Mouse (Mus musculus) testis, adult 2 months (tissue): ENCODE measurements at regions not wholly inside any gene's neighbourhood (a gene's known extent, or its start where the extent isn't known, plus 50 kb on each side); places are given as distances from the start of the nearest gene placed in this dataset.

Source experiments
- H3K27ac ChIP-seq: fragments of 200-500 bp; 2 replicates; pipeline ENCODE4 v1.5.1; 2012; ENCODE audit warnings: low read depth, low read length; ENCODE audit not compliant: control insufficient read depth, insufficient read depth
- H3K27me3 ChIP-seq: fragments of 200-500 bp; 2 replicates; pipeline ENCODE4 v1.6.1; 2012; ENCODE audit warnings: mild to moderate bottlenecking, low read length, moderate library complexity; ENCODE audit not compliant: control insufficient read depth, insufficient read depth
- H3K36me3 ChIP-seq: fragments of 200-500 bp; 2 replicates; pipeline ENCODE4 v1.6.1; 2012; ENCODE audit warnings: mild to moderate bottlenecking, low read length; ENCODE audit not compliant: control insufficient read depth, insufficient read depth
- H3K4me1 ChIP-seq: fragments of 200-500 bp; 2 replicates; pipeline ENCODE4 v1.6.1; 2012; ENCODE audit warnings: low read length; ENCODE audit not compliant: control insufficient read depth, insufficient read depth
- H3K4me3 ChIP-seq: fragments of 200-500 bp; 2 replicates; pipeline ENCODE4 v1.5.1; 2012; ENCODE audit warnings: low read depth, mild to moderate bottlenecking, low read length, moderate library complexity, mixed read lengths; ENCODE audit not compliant: control insufficient read depth
- CTCF ChIP-seq: fragments of 200-500 bp; IDR thresholded peaks from 2 replicates; pipeline ENCODE4 v1.5.1; 2012; ENCODE audit warnings: low read depth, mild to moderate bottlenecking, inconsistent platforms, low read length, moderate library complexity; ENCODE audit not compliant: control insufficient read depth, insufficient read depth, insufficient replicate concordance
- POLR2A ChIP-seq: fragments of 200-500 bp; IDR thresholded peaks from 2 replicates; pipeline ENCODE4 v1.6.1; 2012; ENCODE audit warnings: low read depth, mild to moderate bottlenecking, inconsistent platforms, low read length, moderate library complexity; ENCODE audit not compliant: control insufficient read depth

- Histone ChIP-seq H3K27ac (no peak overlapping the region), H3K36me3 (no peaks in the 10 kb centered on the region)
These were observed 82.3 kb upstream of the Ubl3 start for GRCm38 (mm10) chr5:148634919-148635356.

GRCm38 (mm10) chr5:148633999-148634398 is 81.4 kb upstream of the Ubl3 start:
- TF ChIP-seq POLR2A (no peak), CTCF (no peak)
- Histone ChIP-seq H3K4me3 (peak overlapping the region; percentile 73), H3K27ac (no peak overlapping the region), H3K27me3 (no peaks in the 10 kb centered on the region), H3K4me1 (peaks cover 11% of the 10 kb centered on the region), H3K36me3 (no peaks in the 10 kb centered on the region)

More at GRCm38 (mm10) chr5:148634919-148635356, 82.3 kb upstream of the Ubl3 start:
- Histone ChIP-seq H3K4me1 (peaks cover 8% of the 10 kb centered on the region), H3K4me3 (peak overlapping the region; percentile 73), H3K27me3 (no peaks in the 10 kb centered on the region)
- no peak for TF ChIP-seq POLR2A
- no peak for TF ChIP-seq CTCF

- Histone ChIP-seq H3K4me3 (peak overlapping the region; percentile 57), H3K36me3 (no peaks in the 10 kb centered on the region), H3K4me1 (peaks cover 11% of the 10 kb centered on the region), H3K27ac (no peak overlapping the region), H3K27me3 (no peaks in the 10 kb centered on the region)
- TF ChIP-seq CTCF = no peak
- no peak for TF ChIP-seq POLR2A
These were observed 80.7 kb upstream of the Ubl3 start for GRCm38 (mm10) chr5:148633331-148633730.

DNA sequence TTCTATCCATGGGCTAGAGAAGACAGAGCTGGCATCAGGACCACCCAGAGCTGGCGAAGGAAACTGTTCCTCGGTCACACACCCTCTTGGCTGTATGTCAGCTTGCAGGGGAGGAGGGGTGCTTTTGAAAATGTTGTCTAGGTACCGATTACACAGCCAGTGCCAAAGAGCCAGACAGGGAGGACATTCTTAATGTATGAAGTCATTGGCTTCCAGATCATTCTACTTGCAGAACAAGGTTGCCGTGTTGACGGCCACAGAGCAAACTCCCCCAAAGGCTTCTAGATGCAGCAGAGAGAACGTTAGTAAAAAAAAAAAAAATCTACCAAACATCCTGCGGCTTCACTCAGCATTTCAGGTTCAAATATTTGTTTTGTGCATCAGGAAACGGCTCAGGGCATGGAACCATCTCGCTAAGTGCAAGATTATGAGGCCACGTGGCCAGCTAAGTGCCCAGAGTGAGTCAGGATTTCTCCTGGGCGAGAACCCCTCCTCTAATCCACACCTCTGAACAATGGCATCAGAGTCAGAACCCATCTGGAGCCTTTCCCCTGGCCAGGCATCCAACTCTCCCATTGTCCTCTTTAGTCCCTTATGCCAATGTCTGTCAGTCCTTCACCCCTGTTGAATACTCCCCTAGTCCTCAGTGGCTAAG is 80.1 kb upstream of the Ubl3 start:
- Histone ChIP-seq H3K4me3 (peak overlapping the region; percentile 57), H3K36me3 (no peaks in the 10 kb centered on the region), H3K27ac (no peak overlapping the region), H3K4me1 (peaks cover 11% of the 10 kb centered on the region), H3K27me3 (no peaks in the 10 kb centered on the region)
- TF ChIP-seq POLR2A (no peak), CTCF (no peak)

- TF ChIP-seq CTCF = no peak
- TF ChIP-seq POLR2A = no peak
- H3K27ac ChIP-seq = no peak overlapping the region
- H3K27me3 ChIP-seq = no peaks in the 10 kb centered on the region
- no peak overlapping the region for H3K4me3 ChIP-seq
- peaks cover 11% of the 10 kb centered on the region for H3K4me1 ChIP-seq
- H3K36me3 ChIP-seq = no peaks in the 10 kb centered on the region
These were observed 79.0 kb upstream of the Ubl3 start for GRCm38 (mm10) chr5:148631566-148631965.

- Histone ChIP-seq H3K4me1 (peaks cover 6% of the 10 kb centered on the region), H3K4me3 (peak overlapping the region; percentile 27; the same call in 1 of the 2 replicates), H3K36me3 (no peaks in the 10 kb centered on the region), H3K27ac (no peak overlapping the region), H3K27me3 (no peaks in the 10 kb centered on the region)
- TF ChIP-seq POLR2A (no peak), CTCF (no peak)
These were observed 73.4 kb upstream of the Ubl3 start for GRCm38 (mm10) chr5:148626014-148626413.

DNA sequence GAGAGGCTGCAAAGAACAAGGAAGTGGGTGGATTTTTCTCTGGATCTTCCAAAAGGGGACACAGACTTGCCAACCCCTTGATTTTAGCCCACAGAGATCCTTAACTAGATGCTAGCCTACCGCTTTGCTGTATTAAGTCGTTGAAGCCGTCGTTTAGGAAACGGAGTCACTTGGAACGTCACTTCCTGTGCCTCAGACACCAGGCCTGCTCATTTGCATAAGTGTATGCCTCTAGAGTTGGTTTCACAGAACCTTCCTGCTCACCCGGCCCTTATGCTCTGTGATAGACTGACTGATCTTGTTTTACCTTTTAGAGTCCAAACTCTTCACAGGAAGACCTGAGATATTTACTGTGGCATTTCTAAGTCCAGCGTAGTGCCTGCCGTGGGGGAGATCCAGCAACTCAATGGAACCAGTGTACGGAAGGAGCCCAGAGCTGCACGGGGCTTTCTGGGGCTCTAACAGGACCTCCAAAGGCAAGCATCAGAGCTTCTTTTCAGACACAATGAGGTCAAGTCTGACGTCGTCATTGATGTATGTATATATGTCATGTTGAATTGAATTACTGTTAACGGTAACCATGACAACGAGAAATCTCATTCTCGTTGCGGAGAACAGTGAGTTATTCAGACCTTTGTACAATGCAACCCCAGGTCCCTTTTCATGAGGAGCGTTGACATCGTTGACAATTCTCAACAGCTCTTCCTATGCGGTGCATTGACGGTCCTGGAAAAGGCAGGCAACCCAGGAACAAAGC is 72.2 kb upstream of the Ubl3 start:
- no peaks in the 10 kb centered on the region for H3K36me3 ChIP-seq
- TF ChIP-seq POLR2A = peak; percentile 44; the same call in 1 of the 2 replicates
- no peak for TF ChIP-seq CTCF
- H3K4me3 ChIP-seq = peak overlapping the region; percentile 96
- H3K27me3 ChIP-seq = no peaks in the 10 kb centered on the region
- peaks cover 6% of the 10 kb centered on the region for H3K4me1 ChIP-seq
- H3K27ac ChIP-seq = peak overlapping the region; percentile 94
